Mouse (Mus musculus) layer of hippocampus, postnatal 36 days (tissue): ENCODE results near the gene Hspg2. TPM values are rescaled to one million over a fixed set of nuclear protein-coding genes. Genes with fewer than 3 reads are reported as not detected.
A peak's percentile ranks its signal among the peaks of the same experiment; 100 is the strongest.
"Not testable (repeated sequence)": the region's sequence is repeated elsewhere in the genome, so short reads cannot be mapped to it uniquely, and the experiment has no call there.

Experiments used
- DNase-seq, 2 experiments: peaks; one replicate each; pipeline ENCODE4 v3.0.0; 2022
- total RNA-seq, 2 experiments: library from RNA; stranded (reverse); gene quantifications; 2 replicates each; pipeline ENCODE4 v1.2.3; 2021

Hspg2 gene
- 1 to 10 TPM; 6.4 to 7.3 TPM for total RNA-seq

DNA sequence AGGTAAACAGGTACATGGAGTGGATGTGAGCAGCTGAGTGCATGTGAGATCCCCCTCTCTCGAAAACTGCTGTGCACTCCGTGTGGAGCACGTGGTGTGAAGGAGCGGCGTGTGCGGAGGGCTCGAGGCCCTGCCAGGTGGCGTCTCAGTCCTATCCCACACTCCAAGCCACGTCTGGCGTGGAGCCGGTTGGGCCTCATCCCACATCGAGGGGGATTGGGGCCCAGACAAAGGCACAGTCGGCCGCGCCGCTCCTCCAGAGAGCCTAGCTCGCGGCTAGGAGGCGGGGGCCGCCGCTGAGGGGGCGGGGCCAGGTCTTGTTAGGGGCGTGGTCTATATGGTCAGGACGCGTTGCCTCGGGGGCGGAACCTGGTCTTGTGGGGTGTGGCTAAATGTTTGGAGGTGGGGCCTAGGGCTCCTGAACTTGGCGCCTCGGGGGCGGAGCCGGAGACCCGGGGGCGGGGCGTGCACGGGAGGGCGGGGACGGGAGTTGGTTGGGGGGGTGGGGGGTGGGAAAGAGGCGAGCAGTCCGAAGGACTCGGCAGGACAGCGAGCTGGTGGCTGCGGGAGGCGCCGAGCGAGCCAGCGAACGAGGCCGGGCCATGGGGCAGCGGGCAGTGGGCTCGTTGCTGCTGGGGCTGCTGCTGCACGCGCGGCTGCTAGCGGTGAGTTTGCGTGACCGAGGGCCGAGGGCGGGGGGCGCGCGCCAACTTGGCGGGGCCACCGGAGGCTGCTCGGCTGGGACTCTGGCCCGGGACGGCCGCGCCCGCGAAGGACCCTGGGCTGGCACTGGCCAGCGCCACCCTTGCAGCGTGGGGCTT is at the start of gene Hspg2:
Hspg2 (plus strand) TSS at position 510 of the 821 bp plus-strand sequence.
- peak; percentile 80 for DNase-seq

DNA sequence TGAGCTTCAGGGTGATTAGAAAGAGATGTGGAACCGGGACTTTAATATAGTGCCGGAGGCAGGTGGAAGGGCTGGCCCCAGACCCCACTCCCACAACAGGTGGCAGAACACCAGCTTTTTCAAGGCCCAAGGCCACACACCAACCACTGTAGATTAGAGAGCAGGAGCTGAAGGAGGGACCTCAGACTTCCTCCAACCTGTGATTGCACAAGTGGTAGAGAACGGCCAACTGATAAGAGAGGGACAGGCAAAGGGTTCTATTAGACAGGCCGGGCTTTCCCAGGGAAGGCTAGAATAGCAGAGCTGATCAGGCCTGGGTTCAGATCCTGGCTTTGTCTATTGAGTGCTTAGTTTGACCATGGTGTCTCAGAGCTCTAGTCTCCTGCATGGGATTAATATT is 38.1 kb upstream of the Hspg2 start, which contains the start of gene Cela3b:
Cela3b (minus strand) TSS at position 39 of the 400 bp plus-strand sequence.
- no peak for DNase-seq

DNA sequence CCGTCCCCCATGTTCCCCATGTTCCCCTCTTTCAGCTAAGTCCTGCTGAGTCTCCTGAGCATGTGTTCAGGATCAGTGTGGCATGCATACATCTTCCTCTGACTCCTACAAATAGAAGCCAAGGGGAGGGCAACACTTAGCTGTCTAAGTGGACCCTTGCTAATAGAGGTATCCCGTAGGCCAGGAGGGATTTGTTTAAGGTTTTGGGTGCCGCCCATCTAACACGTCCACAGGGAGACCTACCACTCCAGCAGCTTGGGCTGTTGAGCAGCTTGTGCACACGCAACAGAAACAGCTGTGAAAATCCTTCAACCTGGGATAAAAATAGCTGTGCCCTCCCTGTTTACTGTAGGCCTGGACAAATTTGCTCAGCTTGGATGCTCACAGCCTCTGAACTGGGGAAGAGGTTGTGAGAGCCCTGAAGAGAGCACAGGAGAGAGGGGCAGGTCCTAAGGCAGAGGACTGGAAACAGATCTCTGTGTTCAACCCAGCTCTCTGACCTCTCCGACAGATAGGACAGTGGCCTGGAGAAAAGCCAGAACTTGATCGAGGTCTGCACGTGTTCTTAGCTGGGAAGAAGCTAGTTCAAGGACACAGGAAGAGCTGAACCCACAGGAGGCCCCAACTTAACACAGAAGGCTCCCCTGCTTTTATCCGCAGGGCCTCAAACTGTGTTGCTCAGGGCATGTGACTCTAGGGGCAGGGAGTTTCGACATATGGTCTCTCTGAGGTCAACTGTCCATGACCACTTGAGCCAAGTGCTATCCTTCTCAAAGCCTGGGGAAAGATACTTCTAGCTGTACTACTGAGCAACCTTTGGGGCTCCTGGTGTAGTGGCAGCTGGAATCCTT is 35.6 kb upstream of the Hspg2 start:
- DNase-seq = not testable (repeated sequence)

DNA sequence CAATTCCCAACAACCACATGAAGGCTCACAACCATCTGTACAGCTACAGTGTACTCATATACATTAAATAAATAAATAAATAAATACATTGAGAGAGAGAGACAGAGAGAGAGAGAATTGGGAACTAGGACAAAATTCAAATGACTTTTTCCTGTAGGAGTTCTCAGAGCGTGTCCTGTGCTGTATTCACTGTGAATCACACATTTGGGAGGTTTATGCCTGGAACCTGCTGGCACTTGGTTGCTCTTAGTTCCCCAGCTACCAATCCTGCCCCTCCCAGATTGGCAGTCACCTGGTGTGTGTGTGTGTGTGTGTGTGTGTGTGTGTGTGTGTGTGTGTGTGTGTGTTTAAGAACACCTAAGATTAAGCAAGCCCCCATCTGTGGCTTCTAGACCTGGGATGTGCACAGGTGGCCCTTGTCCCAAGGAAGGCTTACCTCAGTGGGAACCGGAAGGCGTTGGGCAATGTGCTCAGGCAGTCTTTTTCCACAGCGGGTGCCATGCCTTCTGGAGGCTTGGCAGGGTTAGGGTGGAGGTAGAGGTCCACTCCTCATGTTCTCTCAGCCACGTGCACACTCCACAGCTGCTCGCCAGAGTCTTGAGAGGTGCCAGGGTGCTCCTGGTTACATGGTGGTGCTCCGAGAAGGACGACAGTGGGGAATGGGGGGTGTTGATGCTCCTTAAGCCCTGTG is 31.4 kb upstream of the Hspg2 start:
- no peak for DNase-seq

DNA sequence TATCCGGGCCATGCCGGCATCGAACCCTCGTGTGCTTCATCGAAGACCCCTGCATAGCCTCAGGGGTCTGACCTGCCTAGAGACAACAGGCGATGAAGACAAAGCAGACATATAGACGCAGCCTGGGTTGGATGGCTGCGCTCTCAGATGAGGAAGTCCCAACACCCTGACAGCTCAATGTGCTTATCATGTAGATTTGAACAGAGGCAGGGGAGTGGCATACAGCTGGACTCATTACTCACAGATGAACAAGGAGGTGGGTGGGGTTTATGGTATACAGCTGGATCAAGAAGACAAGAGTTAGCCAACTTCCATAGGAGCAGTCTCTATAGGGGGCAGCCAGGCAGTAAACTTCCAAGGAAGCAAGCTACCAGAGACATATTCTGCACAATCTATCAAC is 29.7 kb upstream of the Hspg2 start:
- DNase-seq = no peak

DNA sequence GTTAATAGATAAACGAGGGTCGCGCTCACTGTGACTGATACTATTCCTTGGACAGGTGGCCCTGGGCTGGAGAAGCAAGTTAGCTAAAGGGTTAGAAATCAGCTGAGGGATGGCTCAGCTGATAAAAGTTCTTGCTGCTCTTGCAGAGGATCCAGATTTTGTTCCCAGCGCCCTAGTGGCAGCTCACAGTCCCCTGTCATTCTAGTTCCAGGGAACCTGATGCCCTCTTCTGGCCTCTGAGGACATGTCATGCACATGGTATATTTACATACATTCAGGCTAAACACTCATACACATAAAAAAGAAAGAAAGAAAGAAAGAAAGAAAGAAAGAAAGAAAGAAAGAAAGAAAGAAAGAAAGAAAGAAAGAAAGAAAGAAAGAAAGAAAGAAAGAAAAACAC is 27.2 kb upstream of the Hspg2 start:
- no peak for DNase-seq

DNA sequence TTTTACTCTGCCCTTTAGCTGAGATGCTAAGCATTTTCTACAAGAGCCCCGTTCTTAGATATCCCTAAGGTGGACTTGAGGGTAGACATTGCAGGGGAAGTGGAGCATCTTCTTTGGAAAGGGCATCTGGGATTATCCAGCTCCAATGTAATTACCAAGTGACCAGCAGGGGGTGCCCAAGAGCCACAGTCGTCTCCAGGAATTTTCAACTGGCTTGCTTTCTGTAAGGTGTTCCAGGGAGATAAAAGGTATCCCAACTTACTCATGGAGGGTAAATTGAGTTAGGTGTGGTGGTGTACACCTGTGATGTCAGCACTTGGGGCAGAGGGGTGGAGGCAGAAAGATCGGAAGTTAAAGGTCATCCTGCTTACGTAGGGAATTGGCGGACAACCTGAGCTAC is 24.9 kb upstream of the Hspg2 start:
- DNase-seq = peak; percentile 62 to 77

DNA sequence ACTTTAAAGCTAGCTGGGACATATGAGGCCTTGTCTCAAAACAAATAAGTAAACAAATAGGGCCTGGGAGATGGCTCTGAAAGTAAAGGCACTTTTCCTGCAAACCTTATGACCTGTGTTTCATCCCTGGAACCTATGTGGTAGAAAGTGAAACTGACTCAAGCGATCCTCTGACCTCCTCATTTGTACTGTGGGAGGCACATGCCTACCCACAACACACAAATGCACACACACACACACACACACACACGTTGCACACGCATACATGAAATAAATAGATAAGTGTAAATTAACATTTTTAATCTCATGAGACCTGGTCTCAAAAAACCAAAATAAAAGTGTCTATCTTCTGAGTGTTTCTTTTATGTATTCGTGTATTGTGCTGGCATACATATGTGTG is 22.7 kb upstream of the Hspg2 start:
- no peak for DNase-seq

DNA sequence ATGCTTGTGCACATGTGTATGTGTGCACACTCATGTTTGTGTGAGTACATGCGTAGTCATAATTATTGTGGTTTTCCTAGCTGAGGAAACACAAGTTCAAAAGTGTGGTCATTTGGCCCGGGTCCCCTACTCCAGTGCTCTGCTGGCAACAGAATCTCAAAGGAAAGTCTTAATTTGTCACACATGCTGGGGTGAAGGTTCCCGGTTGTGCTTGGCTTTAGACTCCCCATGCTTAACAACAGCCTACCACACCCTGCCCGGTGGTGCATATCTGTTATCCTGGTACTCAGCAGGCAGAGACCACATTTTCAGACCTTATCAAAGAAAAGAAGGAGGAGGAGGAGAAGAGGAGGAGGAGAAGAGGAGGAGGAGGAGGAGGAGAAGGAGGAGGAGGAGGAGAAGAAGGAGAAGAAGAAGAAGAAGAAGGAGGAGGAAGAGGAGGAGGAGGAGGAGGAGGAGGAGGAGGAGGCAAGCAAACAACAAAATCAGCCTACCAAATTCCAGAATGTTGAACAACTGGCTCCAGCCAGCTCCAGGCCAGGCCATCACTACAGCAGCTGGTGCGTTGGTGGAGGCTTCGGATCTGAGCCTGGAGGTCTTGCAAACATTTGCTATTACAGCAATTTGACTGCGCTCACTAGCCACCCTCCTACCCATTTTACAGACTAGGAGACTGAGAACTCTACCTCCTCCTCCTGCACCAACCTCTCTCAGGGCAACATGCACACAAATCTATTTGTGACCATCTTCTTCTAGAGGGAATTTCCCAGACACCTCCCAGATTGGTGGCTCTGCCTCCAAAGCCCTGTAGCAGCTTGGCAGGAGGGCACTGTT is 21.0 kb upstream of the Hspg2 start:
- DNase-seq = no peak

DNA sequence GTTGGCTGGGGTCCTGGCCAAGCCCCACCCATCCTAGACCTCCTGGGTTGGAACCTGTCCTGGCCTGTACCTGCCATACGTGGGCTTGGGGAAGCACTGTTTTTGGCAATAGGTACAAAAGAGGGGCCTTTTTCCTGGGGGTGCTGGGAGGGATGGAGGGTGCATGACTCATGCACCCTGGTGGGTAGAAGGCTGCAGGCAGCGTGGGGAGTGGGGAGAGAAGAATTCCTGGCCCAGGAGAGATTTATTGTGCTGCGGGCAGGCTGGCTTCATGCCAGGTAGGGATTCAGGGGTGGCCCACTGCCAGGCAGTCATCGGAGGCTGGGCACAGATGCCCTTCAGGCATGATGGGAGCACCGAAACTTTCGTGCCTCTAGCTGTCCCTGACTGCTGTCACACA is 20.4 kb upstream of the Hspg2 start:
- DNase-seq = no peak

DNA sequence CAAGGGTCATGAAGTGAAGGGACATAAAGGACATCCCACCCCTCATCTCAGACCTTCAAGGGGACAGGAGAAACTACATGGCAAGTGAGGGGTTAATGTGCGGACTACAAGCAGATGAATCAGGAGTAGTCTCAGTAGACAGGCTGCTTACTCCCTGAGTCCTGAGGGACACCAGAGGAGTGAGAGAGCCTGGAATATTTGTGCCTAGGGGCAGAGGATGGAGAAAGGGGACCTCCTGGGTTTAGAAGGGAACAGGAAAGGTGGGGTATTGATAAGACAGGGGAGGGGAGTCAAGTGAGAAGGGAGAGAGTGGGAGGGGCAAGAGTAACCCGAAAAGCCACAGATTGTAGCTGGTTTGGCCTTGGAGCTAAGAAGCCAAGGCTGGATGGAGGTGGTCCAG is 19.9 kb upstream of the Hspg2 start:
- no peak for DNase-seq

DNA sequence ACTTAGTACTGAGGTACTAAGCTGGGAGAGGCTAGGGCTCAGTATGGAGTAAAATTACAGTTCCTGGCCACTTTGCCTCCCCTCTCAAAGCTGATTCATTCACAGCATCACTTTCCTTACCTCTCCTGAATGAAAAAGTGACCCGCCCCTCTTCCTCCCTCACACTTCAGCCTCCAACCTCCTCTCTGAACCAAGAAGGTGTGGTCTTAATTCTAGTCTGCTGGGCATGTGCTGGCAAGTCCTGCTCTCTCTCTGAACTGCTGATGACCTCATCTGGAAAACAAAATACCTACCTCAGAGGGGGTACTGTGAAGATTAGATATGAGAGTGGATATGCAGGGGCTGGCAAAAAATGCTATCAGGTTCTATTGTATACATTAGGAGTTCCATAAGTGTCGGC is 19.4 kb upstream of the Hspg2 start:
- no peak for DNase-seq

DNA sequence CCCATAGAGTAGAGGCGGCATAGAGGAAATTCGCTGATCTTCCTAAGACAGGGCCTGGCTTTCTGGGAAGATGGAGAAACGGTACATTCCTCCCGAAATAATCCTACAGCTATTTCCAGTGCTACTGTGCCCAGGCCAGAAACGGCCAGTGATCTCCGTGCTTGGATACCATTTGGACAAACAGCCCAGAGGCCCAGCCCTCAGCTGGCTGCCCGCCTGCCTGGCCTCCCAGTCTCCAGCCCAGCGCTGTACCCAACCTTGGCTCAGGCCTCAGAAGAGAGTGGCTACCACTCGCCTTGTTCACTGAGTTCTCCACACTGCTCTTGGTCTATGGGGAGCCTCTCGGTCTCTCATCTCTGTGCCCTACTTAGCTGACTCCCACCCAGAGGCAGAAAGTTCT is 18.9 kb upstream of the Hspg2 start:
- DNase-seq = no peak

DNA sequence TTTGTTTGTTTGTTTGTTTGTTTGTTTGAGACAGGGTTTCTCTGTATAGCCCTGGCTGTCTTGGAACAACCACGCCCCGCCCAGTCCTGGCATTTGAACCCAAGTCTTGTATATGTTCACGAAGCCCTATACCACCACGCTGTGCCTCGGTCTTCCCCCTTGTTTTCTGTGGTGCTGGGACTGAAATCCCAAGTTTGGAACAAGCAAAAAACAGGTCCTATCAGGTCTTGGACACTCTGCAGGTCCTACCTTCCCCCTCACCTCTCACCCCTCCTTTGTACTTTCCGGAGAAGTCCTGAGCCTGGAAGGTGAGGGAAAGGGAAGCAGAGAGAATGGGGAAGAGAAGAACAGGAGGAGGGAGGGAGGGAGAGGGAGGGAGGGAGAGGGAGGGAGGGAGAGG is 16.4 kb upstream of the Hspg2 start:
- no peak for DNase-seq

DNA sequence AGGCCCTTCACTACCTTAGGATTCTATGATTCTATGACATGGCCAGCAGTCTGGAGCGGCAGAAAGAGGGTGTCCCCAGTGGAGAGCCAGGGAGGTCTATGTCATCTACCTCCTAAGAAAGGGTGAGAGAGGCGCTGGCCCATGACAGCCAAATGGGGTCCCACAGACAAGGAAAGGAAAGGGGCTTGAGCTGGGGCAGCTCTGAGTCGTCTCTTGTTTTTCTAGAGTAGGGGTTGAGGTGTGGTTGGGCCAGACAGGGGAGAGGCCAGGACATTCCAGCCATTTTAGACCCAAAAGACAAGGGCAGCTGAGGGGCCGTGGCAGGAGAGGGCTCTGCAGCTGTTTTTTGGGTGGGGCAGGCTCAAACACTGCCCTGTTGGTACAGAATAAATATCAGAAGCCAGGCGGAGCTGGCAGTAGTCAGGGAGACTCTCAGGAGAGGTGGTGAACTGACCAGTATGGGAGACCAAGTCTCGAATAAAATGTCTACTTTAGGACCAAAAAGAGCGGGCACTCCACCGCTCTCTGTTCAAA is 15.3 kb upstream of the Hspg2 start, which contains the start of gene 1700013G24Rik:
1700013G24Rik (plus strand) TSS at position 51 of the 534 bp plus-strand sequence.
- no peak for DNase-seq

DNA sequence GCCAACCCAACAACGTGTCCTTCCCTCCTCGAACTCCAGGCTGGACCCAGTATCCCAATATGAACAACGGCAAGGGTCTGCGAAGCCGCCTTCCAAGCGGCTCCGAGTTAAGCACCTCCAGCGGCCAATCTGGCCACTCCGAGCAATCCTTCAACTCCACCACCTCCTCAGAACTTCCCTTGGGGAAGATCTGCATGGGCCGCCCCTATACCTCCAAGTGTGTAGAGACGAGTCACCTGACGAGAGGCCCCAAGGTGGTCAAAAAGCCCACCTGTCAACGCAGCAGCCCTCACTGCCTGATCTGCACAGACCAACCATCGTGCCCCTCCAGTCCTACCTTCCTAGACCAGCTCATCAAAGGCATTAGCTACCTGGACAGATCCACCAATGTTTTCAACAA is 14.0 kb upstream of the Hspg2 start:
- DNase-seq = no peak

DNA sequence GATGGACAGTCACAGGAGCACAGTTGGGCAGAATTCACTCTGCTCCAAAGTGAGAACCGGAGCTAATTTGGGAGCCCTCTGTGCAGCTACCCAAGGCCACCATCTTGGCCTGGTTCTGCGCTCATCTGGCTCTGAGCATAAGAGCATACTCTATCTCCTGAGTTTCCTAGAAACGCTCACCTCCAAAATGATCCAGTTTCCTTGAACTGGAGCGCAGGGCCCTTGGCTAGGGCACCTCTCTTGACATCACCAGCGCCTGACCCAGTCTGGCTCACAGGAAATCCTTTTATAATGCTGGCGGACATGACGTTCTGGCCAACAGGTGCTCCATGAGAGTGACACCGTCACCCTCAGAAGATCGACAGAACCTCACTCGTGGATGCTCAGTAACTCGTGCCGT is 12.0 kb upstream of the Hspg2 start:
- DNase-seq = no peak

DNA sequence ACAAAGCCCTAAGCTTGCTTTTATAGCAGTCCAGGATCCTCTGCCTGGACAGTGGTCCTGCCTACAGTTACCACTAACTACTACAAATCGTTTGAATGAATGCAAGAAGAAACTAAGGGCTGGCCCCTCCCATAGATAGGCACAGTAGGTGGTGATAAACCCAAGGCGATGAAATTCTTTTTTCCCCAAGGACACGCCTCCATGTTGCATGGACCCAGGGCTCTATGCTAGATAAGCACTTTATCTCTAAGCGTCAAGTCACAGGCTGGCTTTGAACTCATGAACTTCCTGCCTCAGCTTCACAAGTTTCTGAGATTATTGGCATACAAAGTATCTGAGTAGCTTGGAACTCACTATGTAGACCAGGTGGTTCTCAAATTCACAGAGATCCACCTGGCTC is 11.3 kb upstream of the Hspg2 start:
- DNase-seq = no peak

DNA sequence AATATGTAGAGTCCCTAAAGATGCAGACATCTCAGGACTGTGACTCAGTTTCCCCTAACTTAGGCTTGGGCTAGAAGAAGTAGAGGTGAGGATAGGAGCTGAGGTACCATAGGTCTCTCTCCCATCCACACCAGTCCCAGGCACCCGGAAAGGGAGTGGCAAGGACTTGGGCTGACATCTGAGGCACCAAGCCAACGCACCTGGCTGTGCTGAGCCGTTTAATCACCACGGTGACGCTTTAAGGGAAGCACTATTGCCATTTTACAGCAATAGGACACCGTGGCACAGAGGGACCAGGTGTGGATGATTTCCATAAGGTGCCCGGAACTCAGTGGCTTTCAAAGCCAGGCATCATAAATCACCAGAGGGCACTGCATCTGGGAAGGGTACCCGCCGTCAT is 10.3 kb upstream of the Hspg2 start:
- no peak for DNase-seq

DNA sequence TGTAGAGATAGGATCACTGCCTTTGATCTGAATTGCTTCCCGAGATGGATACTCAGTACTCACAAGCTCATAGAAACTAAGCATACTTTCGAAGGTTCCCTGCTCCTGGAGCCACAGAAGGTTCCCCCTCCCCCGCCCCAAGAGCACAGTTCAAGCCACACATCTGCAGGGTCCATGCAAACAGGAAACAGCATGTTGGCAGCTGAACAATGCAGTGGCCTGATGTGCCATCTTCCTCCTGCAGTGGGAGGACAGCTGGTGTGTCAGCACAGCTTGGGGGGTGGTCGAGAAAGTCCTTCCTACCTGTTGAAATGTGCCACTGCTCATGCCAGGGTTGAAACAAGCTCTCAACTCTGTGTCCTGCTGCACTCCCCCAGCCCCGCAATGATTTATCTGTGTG is 9.7 kb upstream of the Hspg2 start:
- no peak for DNase-seq

DNA sequence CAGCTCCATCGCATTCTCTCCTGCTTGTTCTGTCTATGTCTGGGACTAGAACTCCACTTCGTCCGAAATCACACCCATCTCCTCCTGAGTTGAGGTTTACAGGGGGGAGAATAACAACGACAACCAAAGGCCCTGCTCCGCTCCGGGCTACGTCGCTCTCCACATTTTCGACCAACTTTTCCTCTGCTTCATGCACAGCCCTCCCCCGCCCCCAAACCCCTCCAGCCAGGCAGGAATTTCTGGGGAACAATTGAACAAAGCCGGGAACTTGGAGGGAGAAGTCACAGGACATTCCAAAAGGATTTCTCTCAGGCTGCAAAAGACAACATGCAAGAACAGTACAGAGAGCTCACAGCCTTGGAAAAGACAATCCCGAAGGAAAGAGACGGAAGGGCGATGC is 7.9 kb upstream of the Hspg2 start:
- DNase-seq = no peak

DNA sequence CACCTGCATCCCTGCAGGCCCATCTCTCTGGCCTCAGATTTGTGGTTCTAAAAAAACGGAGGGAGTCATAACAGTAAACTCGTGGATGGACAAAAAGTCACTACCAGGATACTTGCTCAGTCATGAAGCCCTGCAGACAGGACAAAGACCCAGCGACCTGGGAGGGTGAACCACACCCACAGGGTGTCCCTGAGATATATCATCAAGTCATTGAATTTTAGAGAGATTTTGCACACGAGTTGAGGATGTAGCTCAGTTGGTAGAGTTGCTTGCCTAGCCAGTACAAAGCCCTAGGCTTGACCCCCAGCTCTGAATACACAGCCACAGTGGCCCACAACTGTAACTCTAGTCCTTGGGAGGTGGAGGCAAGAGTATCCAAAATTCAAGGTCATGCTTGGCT is 7.4 kb upstream of the Hspg2 start:
- DNase-seq = no peak
